Mouse (Mus musculus): Measurements from ENCODE around the gene Hnrnpk. TPM values are rescaled to one million over a fixed set of nuclear protein-coding genes. Genes with fewer than 3 reads are reported as not detected.
"Not testable (repeated sequence)": the region's sequence is repeated elsewhere in the genome, so short reads cannot be mapped to it uniquely, and the experiment has no call there.

Gene Hnrnpk
- total RNA-seq (2014; rRNA removed) = 422 and 471 TPM in 2 replicates
- 910 and 964 TPM in 2 replicates for polyA plus RNA-seq (2015; fragmentation: Nextera tagmentation; extraction: Ambion mirVana)

DNA sequence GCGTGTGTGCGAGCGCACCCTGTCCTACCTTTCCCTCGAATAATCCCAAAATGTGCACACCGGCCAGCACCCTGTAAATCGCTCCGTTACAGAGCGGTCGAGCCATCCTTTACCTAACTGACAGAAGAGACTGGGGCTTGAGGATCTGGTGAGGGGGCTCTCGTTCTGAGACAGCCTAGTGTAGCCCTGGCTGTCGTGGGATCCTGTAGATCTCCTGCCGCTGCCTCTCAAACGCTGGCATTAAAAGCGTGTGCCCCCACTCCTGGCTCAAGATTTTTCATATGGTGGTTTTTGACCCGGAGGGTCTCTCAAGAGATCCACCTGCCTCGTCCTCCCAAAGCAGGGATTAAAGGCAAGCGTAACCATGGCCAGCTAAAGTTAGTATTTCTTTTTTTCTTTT is at the start of gene Hnrnpk:
Gene Hnrnpk (minus strand): TSS at position 101 of the 400 bp plus-strand sequence.
- not testable (repeated sequence) for H3K9me3 ChIP-seq (ENCODE audit: low read length); ATAC-seq; DNase-seq (ENCODE audit: low spot score); H3K4me1 ChIP-seq (ENCODE audit: insufficient read depth, low read length); H3K27me3 ChIP-seq (ENCODE audit: insufficient read depth, low read length); H3K36me3 ChIP-seq (ENCODE audit: insufficient read depth, low read length)
- Histone ChIP-seq H3K4me3 (ENCODE audit: low read length) (peak within 1 kb of the TSS; percentile 98), H3K27ac (peak within 1 kb of the TSS; percentile 100), H3K4me2 (ENCODE audit: low read depth, low read length) (peak within 1 kb of the TSS; percentile 53), H3K9ac (replicated peaks; ENCODE audit: low read length) (peak within 1 kb of the TSS; percentile 99)
- WGBS = 4% methylated on average over 17 of the region's 17 CpGs

DNA sequence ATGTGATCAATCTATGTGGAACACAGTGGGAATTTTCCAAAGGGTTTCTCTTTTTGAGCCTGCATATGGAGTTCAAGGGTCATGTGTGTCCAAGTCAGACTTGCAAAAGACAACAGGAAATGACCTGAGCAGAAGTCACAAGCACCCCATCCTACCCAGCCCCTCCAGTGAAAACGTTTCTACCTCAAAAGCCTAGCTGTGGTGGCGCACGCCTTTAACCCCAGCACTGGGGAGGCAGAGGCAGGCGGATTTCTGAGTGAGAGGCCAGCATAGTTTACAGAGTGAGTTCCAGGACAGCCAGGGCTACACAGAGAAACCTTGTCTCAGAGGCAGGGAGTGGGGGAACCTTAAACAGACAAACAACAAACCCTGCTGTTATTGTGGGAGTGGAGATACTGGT is 49.1 kb upstream of the Hnrnpk start:
- ATAC-seq = no peak
- no peak for DNase-seq (ENCODE audit: low spot score)
- Histone ChIP-seq H3K9me3 (ENCODE audit: low read length) (no peaks in the 10 kb centered on the region), H3K36me3 (ENCODE audit: insufficient read depth, low read length) (no peaks in the 10 kb centered on the region), H3K4me3 (ENCODE audit: low read length) (no peak overlapping the region), H3K27ac (no peak overlapping the region), H3K4me1 (ENCODE audit: insufficient read depth, low read length) (no peaks in the 10 kb centered on the region), H3K9ac (replicated peaks; ENCODE audit: low read length) (no peak overlapping the region), H3K27me3 (ENCODE audit: insufficient read depth, low read length) (peaks cover 4% of the 10 kb centered on the region; the same call in 1 of the 2 replicates), H3K4me2 (ENCODE audit: low read depth, low read length) (no peak overlapping the region)
- TF ChIP-seq CTCF (IDR thresholded peaks at IDR 0.05; ENCODE audit: low read depth) = no peak
- WGBS = 68% methylated on average over 4 of the region's 4 CpGs

DNA sequence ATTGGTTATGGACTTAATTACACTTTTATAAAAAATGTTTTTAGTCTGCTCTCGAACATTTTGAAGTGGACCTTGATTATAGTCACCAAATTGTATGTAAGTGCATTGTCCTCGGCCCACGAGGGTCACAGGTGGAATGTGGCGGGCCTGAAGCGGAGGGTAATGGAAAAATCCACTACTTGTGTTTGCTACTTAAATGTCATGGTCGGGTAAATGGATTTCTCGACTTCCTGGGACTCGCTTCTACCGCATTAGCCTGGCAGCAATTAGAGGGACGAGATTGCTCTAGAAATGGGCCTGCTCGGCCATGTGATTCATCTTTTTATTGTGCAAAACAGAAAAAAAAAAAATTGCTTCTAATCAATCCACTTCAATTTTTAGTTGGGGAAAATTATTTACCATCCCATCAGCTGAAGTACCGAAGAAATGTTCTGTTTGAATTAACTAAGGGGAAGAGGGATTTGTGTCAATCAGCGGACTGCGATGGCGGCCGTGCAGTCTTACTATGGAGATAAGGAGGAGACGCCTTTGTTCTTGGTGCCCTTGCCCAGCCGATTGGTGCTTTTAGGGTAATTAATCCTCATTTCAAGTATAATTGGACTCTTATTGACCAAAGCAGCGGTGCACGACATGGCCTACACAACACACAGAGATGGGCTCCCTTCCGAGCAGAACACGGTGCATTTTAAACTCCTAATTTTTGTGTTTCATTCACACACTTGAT is 47.5 kb upstream of the Hnrnpk start:
- TF ChIP-seq CTCF (IDR thresholded peaks at IDR 0.05; ENCODE audit: low read depth) = no peak
- Histone ChIP-seq H3K4me2 (ENCODE audit: low read depth, low read length) (no peak overlapping the region), H3K36me3 (ENCODE audit: insufficient read depth, low read length) (no peaks in the 10 kb centered on the region), H3K9ac (replicated peaks; ENCODE audit: low read length) (no peak overlapping the region), H3K27ac (no peak overlapping the region), H3K4me3 (ENCODE audit: low read length) (no peak overlapping the region), H3K27me3 (ENCODE audit: insufficient read depth, low read length) (peaks cover 4% of the 10 kb centered on the region; the same call in 1 of the 2 replicates), H3K9me3 (ENCODE audit: low read length) (no peaks in the 10 kb centered on the region), H3K4me1 (ENCODE audit: insufficient read depth, low read length) (no peaks in the 10 kb centered on the region)
- ATAC-seq (no peak), DNase-seq (ENCODE audit: low spot score) (no peak)
- 68% methylated on average over 22 of the region's 22 CpGs for WGBS

DNA sequence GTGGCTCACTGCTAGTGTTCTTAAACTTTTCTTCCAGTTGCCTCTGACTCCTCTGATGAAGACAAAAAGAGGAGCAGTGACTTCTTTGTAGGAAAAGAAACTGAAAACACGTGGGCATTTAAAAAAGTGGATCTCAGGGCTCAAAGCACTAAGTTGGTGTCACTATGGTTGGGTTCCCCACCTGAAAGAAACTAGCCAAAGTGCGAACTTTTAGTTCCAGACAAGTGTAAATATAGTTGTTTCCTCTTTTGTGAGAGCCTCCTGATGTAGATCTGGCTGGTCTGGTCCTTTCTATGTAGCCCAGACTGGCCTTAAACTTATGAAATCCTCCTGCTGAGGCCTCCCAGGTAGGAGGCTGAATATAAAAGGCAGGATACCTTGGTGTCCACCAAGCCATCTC is 43.4 kb upstream of the Hnrnpk start:
- Histone ChIP-seq H3K4me2 (ENCODE audit: low read depth, low read length) (no peak overlapping the region), H3K9me3 (ENCODE audit: low read length) (no peaks in the 10 kb centered on the region), H3K9ac (replicated peaks; ENCODE audit: low read length) (no peak overlapping the region), H3K4me3 (ENCODE audit: low read length) (no peak overlapping the region), H3K27ac (no peak overlapping the region), H3K27me3 (ENCODE audit: insufficient read depth, low read length) (0 out of 2 replicates have a peak, but pooled peaks cover 4% of the 10 kb centered on the region), H3K36me3 (ENCODE audit: insufficient read depth, low read length) (no peaks in the 10 kb centered on the region), H3K4me1 (ENCODE audit: insufficient read depth, low read length) (no peaks in the 10 kb centered on the region)
- ATAC-seq = no peak
- no peak for TF ChIP-seq CTCF (IDR thresholded peaks at IDR 0.05; ENCODE audit: low read depth)
- DNase-seq (ENCODE audit: low spot score) = no peak
- 82% methylated on average over 2 of the region's 2 CpGs for WGBS

DNA sequence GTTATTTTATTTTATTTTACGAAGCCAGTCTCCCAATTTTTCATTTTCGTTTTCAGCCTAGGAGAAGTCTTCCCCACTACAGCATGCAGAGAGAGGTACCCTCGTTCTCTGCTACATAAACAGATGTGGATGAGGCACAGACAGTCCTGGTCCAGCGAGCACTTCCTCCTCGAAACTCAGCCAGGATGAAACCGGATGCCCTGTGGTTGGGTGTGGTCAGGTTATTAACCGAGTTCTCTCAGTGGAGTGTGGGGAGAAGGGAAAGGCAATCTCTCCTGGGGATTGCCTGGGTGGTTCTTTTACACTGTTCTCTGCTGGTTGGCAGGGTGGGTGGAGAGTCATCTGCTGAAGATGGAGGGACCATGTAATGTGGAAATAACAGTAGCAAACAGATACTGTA is 40.6 kb upstream of the Hnrnpk start:
- no peak overlapping the region for H3K27ac ChIP-seq
- ATAC-seq (no peak), DNase-seq (ENCODE audit: low spot score) (no peak)
- H3K4me2 ChIP-seq (ENCODE audit: low read depth, low read length) = no peak overlapping the region
- TF ChIP-seq CTCF (IDR thresholded peaks at IDR 0.05; ENCODE audit: low read depth) = no peak
- H3K4me3 ChIP-seq (ENCODE audit: low read length) = no peak overlapping the region
- no peak overlapping the region for H3K9ac ChIP-seq (replicated peaks; ENCODE audit: low read length)
- H3K36me3 ChIP-seq (ENCODE audit: insufficient read depth, low read length) = no peaks in the 10 kb centered on the region
- 63% methylated on average over 7 of the region's 7 CpGs for WGBS
- no peaks in the 10 kb centered on the region for H3K27me3 ChIP-seq (ENCODE audit: insufficient read depth, low read length)
- H3K4me1 ChIP-seq (ENCODE audit: insufficient read depth, low read length) = no peaks in the 10 kb centered on the region
- no peaks in the 10 kb centered on the region for H3K9me3 ChIP-seq (ENCODE audit: low read length)

DNA sequence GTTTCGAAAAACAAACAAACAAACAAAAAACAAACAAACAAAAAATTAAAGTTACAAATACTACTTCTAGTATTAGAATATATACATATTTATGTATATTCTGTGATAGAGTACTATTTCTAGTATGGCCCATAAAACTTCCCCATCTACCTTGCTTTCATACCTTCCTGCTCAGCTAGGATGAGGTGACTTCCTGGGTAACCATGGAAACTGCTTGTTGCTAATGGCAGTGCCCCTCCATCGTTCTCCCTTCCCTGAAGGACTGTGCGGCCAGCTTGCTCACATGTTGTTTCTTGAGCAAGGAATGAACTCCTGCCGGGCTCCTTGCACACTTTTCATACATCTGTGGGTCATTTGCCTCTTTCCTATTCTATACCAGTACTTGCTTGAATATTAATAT is 40.2 kb upstream of the Hnrnpk start:
- no peak overlapping the region for H3K4me2 ChIP-seq (ENCODE audit: low read depth, low read length)
- no peak overlapping the region for H3K9ac ChIP-seq (replicated peaks; ENCODE audit: low read length)
- peak; percentile 57 for DNase-seq (ENCODE audit: low spot score)
- H3K4me3 ChIP-seq (ENCODE audit: low read length) = no peak overlapping the region
- H3K27me3 ChIP-seq (ENCODE audit: insufficient read depth, low read length) = no peaks in the 10 kb centered on the region
- no peaks in the 10 kb centered on the region for H3K36me3 ChIP-seq (ENCODE audit: insufficient read depth, low read length)
- no peak for TF ChIP-seq CTCF (IDR thresholded peaks at IDR 0.05; ENCODE audit: low read depth)
- WGBS = 49% methylated on average over 4 of the region's 4 CpGs
- no peaks in the 10 kb centered on the region for H3K9me3 ChIP-seq (ENCODE audit: low read length)
- ATAC-seq = no peak
- H3K27ac ChIP-seq = no peak overlapping the region
- no peaks in the 10 kb centered on the region for H3K4me1 ChIP-seq (ENCODE audit: insufficient read depth, low read length)

DNA sequence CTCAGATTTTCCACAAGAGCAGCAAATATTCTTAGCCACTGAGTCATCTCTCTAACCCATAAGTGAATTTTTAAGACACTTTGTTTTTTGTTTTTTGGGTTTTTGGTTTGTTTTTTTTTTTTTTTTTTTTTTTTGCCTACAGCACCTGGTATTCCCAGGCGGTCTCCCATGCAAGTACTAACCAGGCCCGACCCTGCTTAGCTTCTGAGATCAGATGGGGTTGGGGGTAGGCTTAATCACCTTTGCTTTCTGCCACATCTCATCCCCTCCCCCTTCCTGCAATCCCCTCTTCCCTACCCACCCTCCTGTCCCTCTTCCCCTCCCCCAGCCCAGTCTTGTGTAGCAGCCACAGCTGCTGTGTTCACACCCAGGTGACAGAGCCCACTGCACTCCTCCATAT is 36.6 kb upstream of the Hnrnpk start:
- Histone ChIP-seq H3K9me3 (ENCODE audit: low read length) (no peaks in the 10 kb centered on the region), H3K27ac (no peak overlapping the region), H3K36me3 (ENCODE audit: insufficient read depth, low read length) (no peaks in the 10 kb centered on the region), H3K9ac (replicated peaks; ENCODE audit: low read length) (no peak overlapping the region), H3K4me3 (ENCODE audit: low read length) (no peak overlapping the region), H3K4me2 (ENCODE audit: low read depth, low read length) (no peak overlapping the region), H3K27me3 (ENCODE audit: insufficient read depth, low read length) (no peaks in the 10 kb centered on the region), H3K4me1 (ENCODE audit: insufficient read depth, low read length) (no peaks in the 10 kb centered on the region)
- DNase-seq (ENCODE audit: low spot score) (no peak), ATAC-seq (no peak)
- no peak for TF ChIP-seq CTCF (IDR thresholded peaks at IDR 0.05; ENCODE audit: low read depth)
- 84% methylated on average over 2 of the region's 2 CpGs for WGBS

Measured in hindbrain, postnatal 0 days (tissue).